Mouse (Mus musculus): ENCODE measurements around the gene Vmn2r77. TPM values are rescaled to one million over a fixed set of nuclear protein-coding genes. Genes with fewer than 3 reads are reported as not detected.
"Not testable (repeated sequence)": the region's sequence is repeated elsewhere in the genome, so short reads cannot be mapped to it uniquely, and the experiment has no call there.

Gene Vmn2r77
- polyA plus RNA-seq (2014; fragmentation: Nextera tagmentation; extraction: Ambion mirVana): not detected in 2 replicates

- H3K4me3 ChIP-seq (ENCODE audit: low read length): no peak within 1 kb of the TSS
- H3K9me3 ChIP-seq (ENCODE audit: control insufficient read depth, low read length): no peaks in the 10 kb centered on the region
- H3K36me3 ChIP-seq (ENCODE audit: control insufficient read depth, insufficient read depth, low read length): no peaks in the 10 kb centered on the region
- H3K4me1 ChIP-seq (ENCODE audit: control insufficient read depth, insufficient read depth, low read length): no peaks in the 10 kb centered on the region
- H3K27ac ChIP-seq (ENCODE audit: low read depth, low read length): no peak within 1 kb of the TSS
- H3K27me3 ChIP-seq (ENCODE audit: control insufficient read depth, insufficient read depth, low read length): no peaks in the 10 kb centered on the region
- no peak within 1 kb of the TSS for H3K4me2 ChIP-seq (replicated peaks; ENCODE audit: low read depth, low read length)
- H3K9ac ChIP-seq (ENCODE audit: low read depth, low read length): no peak within 1 kb of the TSS
- ATAC-seq (ENCODE audit: low FRiP score, low TSS enrichment): no peak
Observed at GRCm38 (mm10) chr7:86794727-86795126, at the start of gene Vmn2r77. TSS of gene Vmn2r77 (plus strand) at chr7:86795027.

GRCm38 (mm10) chr7:86760751-86761150 lies 34.1 kb upstream of the Vmn2r77 start:
- no peak for ATAC-seq (ENCODE audit: low FRiP score, low TSS enrichment)

GRCm38 (mm10) chr7:86764628-86765027 lies 30.2 kb upstream of the Vmn2r77 start:
- H3K9me3 ChIP-seq (ENCODE audit: control insufficient read depth, low read length): no peaks in the 10 kb centered on the region
- H3K4me2 ChIP-seq (replicated peaks; ENCODE audit: low read depth, low read length): no peak overlapping the region
- no peak overlapping the region for H3K27ac ChIP-seq (ENCODE audit: low read depth, low read length)
- H3K9ac ChIP-seq (ENCODE audit: low read depth, low read length): no peak overlapping the region
- H3K4me3 ChIP-seq (ENCODE audit: low read length): no peak overlapping the region
- H3K4me1 ChIP-seq (ENCODE audit: control insufficient read depth, insufficient read depth, low read length): no peaks in the 10 kb centered on the region
- no peaks in the 10 kb centered on the region for H3K36me3 ChIP-seq (ENCODE audit: control insufficient read depth, insufficient read depth, low read length)
- no peak for ATAC-seq (ENCODE audit: low FRiP score, low TSS enrichment)
- no peaks in the 10 kb centered on the region for H3K27me3 ChIP-seq (ENCODE audit: control insufficient read depth, insufficient read depth, low read length)

More at GRCm38 (mm10) chr7:86760751-86761150, 34.1 kb upstream of the Vmn2r77 start:
- H3K9me3 ChIP-seq (ENCODE audit: control insufficient read depth, low read length): no peaks in the 10 kb centered on the region
- no peaks in the 10 kb centered on the region for H3K4me1 ChIP-seq (ENCODE audit: control insufficient read depth, insufficient read depth, low read length)
- WGBS: 83% methylated on average over 1 of the region's 1 CpGs
- H3K9ac ChIP-seq (ENCODE audit: low read depth, low read length): no peak overlapping the region
- no peaks in the 10 kb centered on the region for H3K27me3 ChIP-seq (ENCODE audit: control insufficient read depth, insufficient read depth, low read length)
- H3K27ac ChIP-seq (ENCODE audit: low read depth, low read length): no peak overlapping the region
- no peak overlapping the region for H3K4me2 ChIP-seq (replicated peaks; ENCODE audit: low read depth, low read length)
- no peaks in the 10 kb centered on the region for H3K36me3 ChIP-seq (ENCODE audit: control insufficient read depth, insufficient read depth, low read length)
- no peak overlapping the region for H3K4me3 ChIP-seq (ENCODE audit: low read length)

- ATAC-seq (ENCODE audit: low FRiP score, low TSS enrichment): no peak
- 85% methylated on average over 3 of the region's 3 CpGs for WGBS
Observed at GRCm38 (mm10) chr7:86771621-86772020, 23.2 kb upstream of the Vmn2r77 start.

GRCm38 (mm10) chr7:86775617-86776325 lies 19.1 kb upstream of the Vmn2r77 start, which contains the start of gene Folh1:
TSS of gene Folh1 (minus strand) at chr7:86775943.
- peak; percentile 64; the same call in 1 of the 2 replicates for ATAC-seq (ENCODE audit: low FRiP score, low TSS enrichment)
- H3K4me2 ChIP-seq (replicated peaks; ENCODE audit: low read depth, low read length): peak within 1 kb of the TSS; percentile 41
- peak within 1 kb of the TSS; percentile 8; the same call in 1 of the 2 replicates for H3K9ac ChIP-seq (ENCODE audit: low read depth, low read length)
- no peaks in the 10 kb centered on the region for H3K36me3 ChIP-seq (ENCODE audit: control insufficient read depth, insufficient read depth, low read length)
- H3K27me3 ChIP-seq (ENCODE audit: control insufficient read depth, insufficient read depth, low read length): no peaks in the 10 kb centered on the region
- H3K4me3 ChIP-seq (ENCODE audit: low read length): peak within 1 kb of the TSS; percentile 28
- WGBS: 4% methylated on average over 11 of the region's 11 CpGs
- H3K27ac ChIP-seq (ENCODE audit: low read depth, low read length): no peak within 1 kb of the TSS
- no peaks in the 10 kb centered on the region for H3K9me3 ChIP-seq (ENCODE audit: control insufficient read depth, low read length)
- no peaks in the 10 kb centered on the region for H3K4me1 ChIP-seq (ENCODE audit: control insufficient read depth, insufficient read depth, low read length)

More at GRCm38 (mm10) chr7:86771621-86772020, 23.2 kb upstream of the Vmn2r77 start:
- no peaks in the 10 kb centered on the region for H3K9me3 ChIP-seq (ENCODE audit: control insufficient read depth, low read length)
- H3K4me3 ChIP-seq (ENCODE audit: low read length): no peak overlapping the region
- no peak overlapping the region for H3K4me2 ChIP-seq (replicated peaks; ENCODE audit: low read depth, low read length)
- no peaks in the 10 kb centered on the region for H3K36me3 ChIP-seq (ENCODE audit: control insufficient read depth, insufficient read depth, low read length)
- no peak overlapping the region for H3K27ac ChIP-seq (ENCODE audit: low read depth, low read length)
- no peaks in the 10 kb centered on the region for H3K4me1 ChIP-seq (ENCODE audit: control insufficient read depth, insufficient read depth, low read length)
- H3K9ac ChIP-seq (ENCODE audit: low read depth, low read length): no peak overlapping the region
- H3K27me3 ChIP-seq (ENCODE audit: control insufficient read depth, insufficient read depth, low read length): no peaks in the 10 kb centered on the region

- H3K9me3 ChIP-seq (ENCODE audit: control insufficient read depth, low read length); H3K4me1 ChIP-seq (ENCODE audit: control insufficient read depth, insufficient read depth, low read length); H3K4me3 ChIP-seq (ENCODE audit: low read length); H3K9ac ChIP-seq (ENCODE audit: low read depth, low read length); H3K36me3 ChIP-seq (ENCODE audit: control insufficient read depth, insufficient read depth, low read length); H3K27me3 ChIP-seq (ENCODE audit: control insufficient read depth, insufficient read depth, low read length); H3K4me2 ChIP-seq (replicated peaks; ENCODE audit: low read depth, low read length); ATAC-seq (ENCODE audit: low FRiP score, low TSS enrichment); H3K27ac ChIP-seq (ENCODE audit: low read depth, low read length): not testable (repeated sequence)
- 86% methylated on average over 3 of the region's 5 CpGs for WGBS
Observed at GRCm38 (mm10) chr7:86815241-86815640, 20.4 kb downstream of the Vmn2r77 start.

GRCm38 (mm10) chr7:86815716-86816115 lies 20.9 kb downstream of the Vmn2r77 start:
- not testable (repeated sequence) for H3K9ac ChIP-seq (ENCODE audit: low read depth, low read length); H3K4me1 ChIP-seq (ENCODE audit: control insufficient read depth, insufficient read depth, low read length); ATAC-seq (ENCODE audit: low FRiP score, low TSS enrichment); H3K9me3 ChIP-seq (ENCODE audit: control insufficient read depth, low read length); H3K27ac ChIP-seq (ENCODE audit: low read depth, low read length); H3K36me3 ChIP-seq (ENCODE audit: control insufficient read depth, insufficient read depth, low read length); H3K4me3 ChIP-seq (ENCODE audit: low read length); H3K27me3 ChIP-seq (ENCODE audit: control insufficient read depth, insufficient read depth, low read length); H3K4me2 ChIP-seq (replicated peaks; ENCODE audit: low read depth, low read length)
- 88% methylated on average over 6 of the region's 6 CpGs for WGBS

GRCm38 (mm10) chr7:86816466-86816865 lies 21.6 kb downstream of the Vmn2r77 start:
- WGBS: 68% methylated on average over 1 of the region's 1 CpGs
- H3K4me1 ChIP-seq (ENCODE audit: control insufficient read depth, insufficient read depth, low read length): no peaks in the 10 kb centered on the region

More at GRCm38 (mm10) chr7:86816466-86816865, 21.6 kb downstream of the Vmn2r77 start:
- Histone ChIP-seq H3K27ac (ENCODE audit: low read depth, low read length) (no peak overlapping the region), H3K36me3 (ENCODE audit: control insufficient read depth, insufficient read depth, low read length) (no peaks in the 10 kb centered on the region), H3K9me3 (ENCODE audit: control insufficient read depth, low read length) (no peaks in the 10 kb centered on the region), H3K4me2 (replicated peaks; ENCODE audit: low read depth, low read length) (no peak overlapping the region), H3K9ac (ENCODE audit: low read depth, low read length) (no peak overlapping the region), H3K4me3 (ENCODE audit: low read length) (no peak overlapping the region), H3K27me3 (ENCODE audit: control insufficient read depth, insufficient read depth, low read length) (no peaks in the 10 kb centered on the region)
- no peak for ATAC-seq (ENCODE audit: low FRiP score, low TSS enrichment)
